Mouse (Mus musculus) myocyte (in vitro differentiated cells): Measurements from ENCODE around the gene Hectd4.
A peak's percentile ranks its signal among the peaks of the same experiment; 100 is the strongest.

Experiments used
- CEBPB ChIP-seq: IDR thresholded peaks from 2 replicates; pipeline ENCODE4 v1.6.1; 2011; ENCODE audit warnings: mild to moderate bottlenecking, moderate library complexity; ENCODE audit not compliant: poor library complexity, insufficient read depth, severe bottlenecking
- E2F4 ChIP-seq: IDR thresholded peaks from one replicate; pipeline ENCODE4 v1.6.1; 2011; ENCODE audit warnings: mild to moderate bottlenecking, control low read depth, moderate library complexity; ENCODE audit not compliant: insufficient read depth
- MAX ChIP-seq: IDR thresholded peaks from one replicate; pipeline ENCODE4 v1.6.1; 2011; ENCODE audit warnings: low read depth, mild to moderate bottlenecking, control low read depth
- MYOD1 ChIP-seq, 3 experiments: IDR thresholded peaks; one replicate each; pipeline ENCODE4 v1.6.1; 2011; ENCODE audit warnings: control low read depth in 2 of 3, low read depth in 2 of 3, mild to moderate bottlenecking in 2 of 3, moderate library complexity in 1 of 3; ENCODE audit not compliant: insufficient read length in 2 of 3, control insufficient read depth in 1 of 3
- MYOG ChIP-seq, 3 experiments: IDR thresholded peaks; one replicate each; pipeline ENCODE4 v1.6.1; 2011; ENCODE audit warnings: control low read depth in 2 of 3, low read depth in 2 of 3, mild to moderate bottlenecking in 2 of 3; ENCODE audit not compliant: insufficient read length in 2 of 3, control insufficient read depth in 1 of 3, insufficient read depth in 1 of 3
- POLR2A ChIP-seq: IDR thresholded peaks from one replicate; pipeline ENCODE4 v1.6.1; 2011; ENCODE audit warnings: low read depth, mild to moderate bottlenecking, control low read depth, moderate library complexity; ENCODE audit not compliant: insufficient read length
- POLR2AphosphoS2 ChIP-seq: IDR thresholded peaks from one replicate; pipeline ENCODE4 v1.6.1; 2011; ENCODE audit warnings: low read depth, control low read depth; ENCODE audit not compliant: insufficient read length
- REST ChIP-seq: IDR thresholded peaks from one replicate; pipeline ENCODE4 v1.6.1; 2011; ENCODE audit warnings: mild to moderate bottlenecking, control low read depth, moderate library complexity; ENCODE audit not compliant: insufficient read depth, insufficient read length
- SRF ChIP-seq: IDR thresholded peaks from one replicate; pipeline ENCODE4 v1.6.1; 2011; ENCODE audit warnings: low read depth; ENCODE audit not compliant: control insufficient read depth, insufficient read length
- TCF12 ChIP-seq: IDR thresholded peaks from one replicate; pipeline ENCODE4 v1.6.1; 2011; ENCODE audit warnings: mild to moderate bottlenecking, control low read depth; ENCODE audit not compliant: poor library complexity, insufficient read depth, severe bottlenecking
- TCF3 ChIP-seq: IDR thresholded peaks from one replicate; pipeline ENCODE4 v1.6.1; 2011; ENCODE audit warnings: low read depth, control low read depth; ENCODE audit not compliant: insufficient read length
- USF1 ChIP-seq: IDR thresholded peaks from one replicate; pipeline ENCODE4 v1.6.1; 2011; ENCODE audit warnings: low read depth, mild to moderate bottlenecking, control low read depth, moderate library complexity

GRCm38 (mm10) chr5:121184945-121185551, 35.0 kb upstream of the Hectd4 start:
- TF ChIP-seq POLR2AphosphoS2 (no peak), POLR2A (no peak), E2F4 (no peak), TCF3 (no peak), MYOD1 (IDR thresholded peaks at IDR 0.05; ENCODE audit: control insufficient read depth in 1 of 3, insufficient read length in 2 of 3, low read depth in 2 of 3) (peak; percentile 52 to 79 (median 53)), REST (no peak), MYOG (IDR thresholded peaks at IDR 0.05; ENCODE audit: control insufficient read depth in 1 of 3, insufficient read depth in 1 of 3, insufficient read length in 2 of 3, low read depth in 2 of 3) (peak; percentile 38 to 74 (median 48)), USF1 (no peak), MAX (no peak), TCF12 (no peak), CEBPB (no peak), SRF (no peak)
